Mouse (Mus musculus) ZHBTc4 (cell line): Measurements from ENCODE around the gene Ptcd2.
"Not testable (repeated sequence)": the region's sequence is repeated elsewhere in the genome, so short reads cannot be mapped to it uniquely, and the experiment has no call there.

Experiments
- DNase-seq: peaks from one replicate; pipeline ENCODE4 v3.0.0-alpha.2; 2011; ENCODE audit warnings: low read depth, low spot score

The Ptcd2 gene

GRCm38 (mm10) chr13:99355861-99356260 lies 11.4 kb upstream of the Ptcd2 start:
- DNase-seq: no peak

GRCm38 (mm10) chr13:99355072-99355471 lies 10.6 kb upstream of the Ptcd2 start:
- DNase-seq: no peak

- no peak for DNase-seq
These were observed 9.0 kb upstream of the Ptcd2 start for GRCm38 (mm10) chr13:99353490-99353851.

DNA sequence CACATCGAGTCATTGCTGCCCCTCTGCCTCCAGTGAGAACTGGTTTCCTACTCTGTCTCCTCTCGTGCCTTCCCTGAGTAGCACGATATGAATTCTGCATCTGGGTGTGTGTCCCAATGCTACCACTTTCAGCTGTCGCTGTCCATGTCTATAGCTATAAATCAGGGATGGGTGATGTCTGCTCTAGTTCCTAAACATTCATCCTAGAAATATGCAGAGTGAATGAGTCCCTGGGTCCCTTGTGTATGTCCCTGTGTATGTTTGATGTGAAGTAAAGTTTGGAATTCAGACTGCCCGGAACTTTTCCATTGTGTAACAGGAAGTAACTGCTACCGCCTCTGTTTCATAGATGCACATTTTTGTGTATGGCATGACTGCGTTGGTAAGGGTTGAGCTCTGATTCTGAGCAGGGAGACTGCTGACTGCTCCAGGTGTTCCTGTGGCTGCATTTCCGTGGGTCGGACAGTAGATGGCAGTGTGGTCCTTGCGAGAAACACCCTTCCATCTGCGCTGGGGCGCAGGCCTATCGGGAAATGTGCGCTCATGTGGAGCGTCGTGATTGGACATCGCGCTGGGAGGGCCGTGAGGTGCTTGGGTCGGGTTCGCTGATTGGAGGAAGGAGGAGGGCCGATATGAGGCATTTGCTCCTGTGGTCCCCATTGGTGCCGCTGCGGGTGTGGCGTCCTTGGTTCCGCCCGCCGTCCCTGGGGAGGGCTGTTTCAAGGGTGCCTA lies 8.4 kb upstream of the Ptcd2 start:
- DNase-seq: peak; percentile 99

GRCm38 (mm10) chr13:99351596-99351995 lies 7.1 kb upstream of the Ptcd2 start:
- DNase-seq: no peak

DNA sequence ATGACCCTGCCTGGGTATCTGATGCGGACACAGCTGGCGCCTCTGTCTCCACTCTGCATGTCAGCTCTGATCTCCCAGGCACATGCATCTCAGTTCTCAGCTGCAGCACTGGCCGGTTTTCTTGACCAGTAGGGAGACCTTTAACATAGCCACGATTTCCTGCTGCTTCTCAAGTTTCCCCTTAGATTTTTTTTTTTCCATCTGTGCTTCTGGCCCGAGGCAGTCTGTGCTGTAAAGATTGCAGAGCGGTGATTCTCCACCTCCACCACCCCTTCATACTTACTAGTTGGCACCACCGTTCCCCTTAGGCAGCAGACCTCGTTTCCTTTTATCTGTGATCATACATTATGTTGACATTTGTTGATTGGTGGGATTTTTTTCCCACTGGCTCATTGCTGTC lies 6.7 kb upstream of the Ptcd2 start:
- DNase-seq: no peak

DNA sequence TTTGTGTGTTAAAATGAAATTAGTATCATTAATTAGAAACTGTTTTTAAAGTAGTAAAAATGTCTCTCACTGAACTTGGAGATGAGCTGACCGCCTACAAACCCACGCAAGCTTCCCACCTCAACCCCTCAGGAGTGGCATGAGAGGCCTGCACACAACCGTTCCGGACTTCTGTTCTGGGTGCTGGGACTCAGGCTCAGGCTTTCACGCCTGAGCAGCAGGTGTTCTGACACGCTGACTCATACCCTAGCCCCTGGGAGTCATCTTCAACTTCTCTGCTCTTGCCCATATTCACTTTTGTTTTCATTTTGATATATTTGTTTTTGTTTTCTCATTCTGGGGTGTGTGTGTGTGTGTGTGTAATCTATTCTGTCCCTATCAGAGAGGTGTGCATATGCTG lies 5.5 kb upstream of the Ptcd2 start:
- no peak for DNase-seq

DNA sequence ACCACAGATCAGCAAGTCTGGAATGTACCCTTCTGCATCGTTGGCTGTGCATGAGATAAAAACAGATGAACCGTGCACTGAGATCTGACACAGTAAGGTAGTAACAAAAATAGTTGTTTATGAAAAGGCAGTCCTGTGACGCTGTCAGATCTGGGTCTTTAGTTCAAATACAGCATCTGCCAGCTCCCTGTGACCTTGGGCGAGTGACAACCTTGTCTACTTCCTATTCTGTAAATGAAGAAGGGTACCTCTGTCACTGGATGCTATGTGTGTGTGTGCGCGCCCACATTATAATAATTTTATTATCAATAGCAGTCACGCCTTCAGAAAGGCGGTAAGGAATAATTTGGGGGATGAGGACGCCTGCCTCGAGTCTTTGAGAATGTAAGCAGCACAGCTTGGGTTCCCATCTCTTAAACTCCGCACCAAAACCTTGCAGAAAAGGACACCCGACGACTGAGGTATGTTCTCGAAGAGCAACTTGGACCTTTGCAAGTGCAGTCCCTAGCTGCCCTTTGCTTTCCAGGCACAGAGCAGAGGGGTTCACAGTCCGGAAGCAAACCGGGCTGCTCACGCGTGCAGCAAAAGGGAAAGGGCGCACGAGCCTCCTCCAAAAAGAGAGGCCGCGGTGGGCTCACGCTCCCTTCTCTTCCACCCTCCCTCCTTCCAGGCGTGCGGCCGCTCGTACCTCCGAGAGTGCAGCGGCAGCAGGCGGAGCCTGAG lies 468 bp downstream of the Ptcd2 start:
- DNase-seq: no peak

- DNase-seq: no peak
These were observed 3.0 kb downstream of the Ptcd2 start for GRCm38 (mm10) chr13:99341504-99341903.

DNA sequence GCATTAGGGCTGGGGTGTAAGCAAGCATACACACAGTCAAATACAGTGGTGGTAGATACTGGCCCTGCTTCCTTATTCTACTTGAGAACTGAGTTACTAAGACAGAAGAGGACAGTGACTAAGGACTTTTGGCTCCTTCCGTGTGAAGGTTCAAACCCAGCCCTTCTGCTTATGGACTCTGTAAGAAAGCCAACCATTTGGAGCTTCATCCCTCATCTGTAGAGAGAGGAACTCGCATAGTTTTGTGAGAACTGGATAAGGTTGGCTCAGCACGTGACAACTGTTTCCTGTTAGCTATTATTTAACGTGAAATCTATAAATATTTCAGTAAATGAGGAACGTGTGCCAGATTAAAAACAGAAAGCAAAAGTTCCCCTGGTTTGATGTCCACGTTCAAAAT lies 7.0 kb downstream of the Ptcd2 start:
- DNase-seq: no peak

- peak; percentile 73 for DNase-seq
These were observed 13.2 kb downstream of the Ptcd2 start for GRCm38 (mm10) chr13:99331255-99331654.

DNA sequence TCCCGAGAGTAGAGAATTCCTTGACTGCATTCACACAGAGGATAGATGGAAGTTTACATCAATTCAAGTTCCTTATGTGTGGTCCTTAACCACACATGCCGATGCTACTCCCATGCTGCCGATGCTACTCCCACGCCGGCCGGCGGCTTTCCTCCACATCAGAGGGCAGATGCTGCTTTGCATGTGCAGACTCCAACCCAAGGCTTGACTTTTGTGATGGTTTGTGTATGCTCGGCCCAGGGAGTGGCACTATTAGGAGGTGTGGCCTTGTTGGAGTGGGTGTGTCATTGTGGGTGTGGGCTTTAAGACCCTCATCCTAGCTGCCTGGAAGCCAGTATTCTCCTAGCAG lies 20.2 kb downstream of the Ptcd2 start:
- peak; percentile 62 for DNase-seq

GRCm38 (mm10) chr13:99323632-99324336 lies 20.7 kb downstream of the Ptcd2 start:
- peak; percentile 52 for DNase-seq

GRCm38 (mm10) chr13:99322915-99323314 lies 21.6 kb downstream of the Ptcd2 start:
- DNase-seq: not testable (repeated sequence)

GRCm38 (mm10) chr13:99320453-99320852 lies 24.1 kb downstream of the Ptcd2 start:
- no peak for DNase-seq

GRCm38 (mm10) chr13:99317058-99317457 lies 27.4 kb downstream of the Ptcd2 start:
- no peak for DNase-seq

DNA sequence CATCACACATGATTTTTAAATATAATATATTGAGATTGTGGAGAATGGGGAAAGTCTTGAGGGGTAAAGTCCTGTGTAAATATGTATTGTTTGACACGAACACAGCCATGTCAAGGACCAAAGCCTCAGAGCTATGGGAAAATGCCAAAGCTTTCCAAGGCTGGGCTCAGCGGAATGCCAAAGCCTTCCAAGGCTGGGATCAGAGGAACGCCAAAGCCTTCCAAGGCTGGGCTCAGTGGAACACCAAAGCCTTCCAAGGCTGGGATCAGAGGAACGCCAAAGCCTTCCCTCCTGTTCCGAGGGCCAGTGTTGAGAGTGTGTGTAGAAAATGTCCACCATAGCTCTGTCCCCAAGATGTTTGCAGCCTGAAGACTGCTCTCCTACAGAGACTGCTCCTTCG lies 28.1 kb downstream of the Ptcd2 start:
- no peak for DNase-seq

GRCm38 (mm10) chr13:99314657-99315181 lies 29.8 kb downstream of the Ptcd2 start:
- DNase-seq: no peak

DNA sequence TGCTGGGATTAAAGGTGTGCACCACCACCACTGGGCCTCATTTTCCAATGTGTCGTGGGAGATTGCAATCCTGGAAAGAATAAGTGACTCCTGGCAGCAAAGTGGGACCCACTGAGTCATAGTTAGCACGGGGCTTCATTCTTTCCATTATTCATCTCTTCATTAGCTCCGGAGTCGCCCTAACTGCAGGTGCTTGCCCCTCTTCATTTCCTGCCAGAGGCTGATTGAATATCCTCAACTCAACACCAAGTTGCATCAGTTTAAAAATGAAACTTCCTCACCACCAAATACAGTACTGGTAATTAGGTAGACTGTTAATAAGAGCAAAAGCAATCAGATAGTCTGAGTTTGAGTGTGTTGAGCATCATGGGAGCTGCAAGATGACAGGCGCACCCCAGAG lies 30.4 kb downstream of the Ptcd2 start:
- DNase-seq: no peak

DNA sequence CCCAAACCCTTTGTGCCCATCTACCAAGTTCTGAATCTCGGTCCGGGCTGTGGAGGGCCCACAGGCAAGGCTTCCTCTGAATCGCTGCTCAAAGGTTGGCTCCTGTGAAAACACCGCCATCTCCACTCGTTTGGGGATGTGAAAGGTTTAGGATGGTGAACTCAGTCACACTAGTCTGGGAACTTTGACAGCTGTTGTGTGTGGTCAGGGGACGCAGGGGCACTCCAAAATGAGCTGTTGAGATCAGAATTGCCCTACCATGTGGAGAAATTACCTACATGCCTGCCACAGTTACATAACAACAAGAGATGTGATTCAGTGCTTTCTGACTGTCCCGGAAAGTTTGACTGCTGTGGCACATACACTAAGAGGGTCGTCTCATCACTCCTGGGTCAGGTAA lies 36.1 kb downstream of the Ptcd2 start:
- DNase-seq: no peak

DNA sequence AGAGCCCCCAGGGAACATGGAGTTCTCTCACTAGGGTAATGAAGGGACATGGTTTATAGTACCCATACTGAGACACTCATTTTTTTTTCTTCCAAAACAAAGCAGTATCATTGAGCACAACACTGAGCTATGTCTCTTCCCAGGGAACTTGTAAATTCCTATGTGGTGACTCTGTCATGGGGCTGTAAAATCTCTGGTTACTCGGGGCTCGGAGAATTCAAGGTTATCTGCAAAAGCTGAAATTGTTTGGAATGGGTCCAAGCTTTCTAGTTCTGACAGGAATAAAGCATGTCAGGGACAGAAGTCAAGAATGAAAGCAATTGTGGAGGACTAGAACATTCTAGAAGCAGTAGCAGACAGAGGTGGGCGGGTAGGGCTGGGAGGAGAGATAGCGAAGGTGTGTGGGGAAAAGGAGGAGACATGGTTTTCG lies 36.6 kb downstream of the Ptcd2 start:
- no peak for DNase-seq

- DNase-seq: no peak
These were observed 38.3 kb downstream of the Ptcd2 start for GRCm38 (mm10) chr13:99306164-99306563.

DNA sequence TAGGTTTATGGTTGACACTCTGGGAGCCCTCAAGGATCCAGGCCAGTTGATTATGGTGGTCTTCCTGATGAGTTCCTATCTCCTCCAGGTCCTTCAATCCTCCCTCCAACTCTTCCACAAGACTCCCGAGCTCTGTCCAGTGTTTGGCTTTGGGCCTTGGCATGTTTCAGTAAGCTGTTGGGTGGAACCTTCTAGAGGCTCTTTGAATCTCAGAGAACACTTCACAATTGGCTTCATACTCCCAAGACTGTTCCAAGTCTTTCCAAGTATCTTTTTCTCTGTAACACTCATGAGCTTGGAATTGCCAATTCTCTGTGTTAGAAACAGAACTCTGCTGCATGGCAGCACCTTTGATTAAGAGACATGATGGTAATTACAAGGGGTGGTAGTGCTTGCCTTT lies 39.3 kb downstream of the Ptcd2 start:
- no peak for DNase-seq
